Mouse (Mus musculus) left cerebral cortex, adult 11 months (tissue): ENCODE measurements around the gene Cmtm2a.
A peak's percentile ranks its signal among the peaks of the same experiment; 100 is the strongest.
"Not testable (repeated sequence)": the region's sequence is repeated elsewhere in the genome, so short reads cannot be mapped to it uniquely, and the experiment has no call there.

Experiments used
- DNase-seq: peaks from one replicate; pipeline ENCODE4 v3.0.0; 2022; ENCODE audit warnings: low spot score

The Cmtm2a gene

GRCm38 (mm10) chr8:104294396-104294795, 1.4 kb upstream of the Cmtm2a start:
- DNase-seq, result no peak

GRCm38 (mm10) chr8:104268937-104269440, 24.0 kb downstream of the Cmtm2a start:
- DNase-seq, result no peak

- no peak for DNase-seq
Observed at GRCm38 (mm10) chr8:104268368-104268767, 24.6 kb downstream of the Cmtm2a start.

GRCm38 (mm10) chr8:104264271-104264935, 28.6 kb downstream of the Cmtm2a start:
- DNase-seq, result not testable (repeated sequence)

- DNase-seq, result not testable (repeated sequence)
Observed at GRCm38 (mm10) chr8:104261802-104262201, 31.2 kb downstream of the Cmtm2a start.

GRCm38 (mm10) chr8:104253016-104253415, 40.0 kb downstream of the Cmtm2a start:
- DNase-seq, result no peak

- DNase-seq, result no peak
Observed at GRCm38 (mm10) chr8:104251461-104251860, 41.5 kb downstream of the Cmtm2a start.

- DNase-seq, result peak; percentile 52
Observed at GRCm38 (mm10) chr8:104250439-104251367, 42.3 kb downstream of the Cmtm2a start, which contains the start of gene Cklf. Gene Cklf, plus strand, starts transcription at chr8:104250861.

GRCm38 (mm10) chr8:104249442-104249996, 43.5 kb downstream of the Cmtm2a start:
- DNase-seq, result no peak

- peak; percentile 42 for DNase-seq
Observed at GRCm38 (mm10) chr8:104248276-104248675, 44.7 kb downstream of the Cmtm2a start, which contains the start of gene Tk2. Gene Tk2, minus strand, starts transcription at chr8:104248558.

GRCm38 (mm10) chr8:104247908-104248275, 45.1 kb downstream of the Cmtm2a start:
- DNase-seq, result no peak

- no peak for DNase-seq
Observed at GRCm38 (mm10) chr8:104247054-104247907, 45.7 kb downstream of the Cmtm2a start.

GRCm38 (mm10) chr8:104246621-104247020, 46.4 kb downstream of the Cmtm2a start:
- no peak for DNase-seq

- no peak for DNase-seq
Observed at GRCm38 (mm10) chr8:104242038-104242644, 50.8 kb downstream of the Cmtm2a start.

- DNase-seq, result no peak
Observed at GRCm38 (mm10) chr8:104239418-104239861, 53.5 kb downstream of the Cmtm2a start.

GRCm38 (mm10) chr8:104234573-104234972, 58.4 kb downstream of the Cmtm2a start:
- DNase-seq, result no peak

GRCm38 (mm10) chr8:104232919-104233318, 60.1 kb downstream of the Cmtm2a start:
- no peak for DNase-seq

- no peak for DNase-seq
Observed at GRCm38 (mm10) chr8:104232039-104232438, 60.9 kb downstream of the Cmtm2a start.
